Mouse (Mus musculus) granulocyte monocyte progenitor cell, adult 5-6 weeks (primary cell): Measurements from ENCODE around the gene Cd22. TPM values are rescaled to one million over a fixed set of nuclear protein-coding genes. Genes with fewer than 3 reads are reported as not detected.
"Not testable (repeated sequence)": the region's sequence is repeated elsewhere in the genome, so short reads cannot be mapped to it uniquely, and the experiment has no call there.

Source experiments
- ATAC-seq: replicated peaks from 2 replicates; pipeline ENCODE4 v1.8.0; 2016; ENCODE audit warnings: mild to moderate bottlenecking, moderate TSS enrichment, inconsistent platforms; ENCODE audit not compliant: poor library complexity, severe bottlenecking
- total RNA-seq, 2 experiments: library from RNA; stranded (forward) in 1 of 2; stranded (reverse) in 1 of 2; fragments of 200-712, 200-1000 nt in 1 of 2; fragments of >200 nt in 1 of 2; fragmentation: Nextera tagmentation in 1 of 2; gene quantifications; 2 replicates each; pipeline ENCODE4 v1.2.3; 2014 to 2017

Gene Cd22
- total RNA-seq, 2 experiments from 2014 or later, result not detected

DNA sequence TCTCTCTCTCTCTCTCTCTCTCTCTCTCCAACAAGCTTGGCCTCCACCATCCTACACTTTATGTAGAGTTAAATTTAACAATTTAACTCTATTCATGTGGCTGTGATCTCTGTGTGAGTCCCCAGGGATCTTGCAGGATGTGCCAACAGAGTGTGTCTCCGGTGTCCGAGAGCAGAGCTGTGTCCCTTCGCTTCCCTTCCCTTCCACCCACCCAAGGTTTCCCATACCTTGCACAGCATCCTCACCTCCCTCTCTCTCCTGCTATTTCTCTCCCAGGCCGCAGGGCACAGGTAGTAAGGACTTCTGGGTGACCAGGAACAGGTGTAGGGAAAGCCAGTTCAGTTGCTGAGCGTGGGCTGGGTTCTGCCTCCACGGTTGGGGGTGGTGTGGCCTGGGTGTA, 1.2 kb downstream of the Cd22 start:
- no peak for ATAC-seq

DNA sequence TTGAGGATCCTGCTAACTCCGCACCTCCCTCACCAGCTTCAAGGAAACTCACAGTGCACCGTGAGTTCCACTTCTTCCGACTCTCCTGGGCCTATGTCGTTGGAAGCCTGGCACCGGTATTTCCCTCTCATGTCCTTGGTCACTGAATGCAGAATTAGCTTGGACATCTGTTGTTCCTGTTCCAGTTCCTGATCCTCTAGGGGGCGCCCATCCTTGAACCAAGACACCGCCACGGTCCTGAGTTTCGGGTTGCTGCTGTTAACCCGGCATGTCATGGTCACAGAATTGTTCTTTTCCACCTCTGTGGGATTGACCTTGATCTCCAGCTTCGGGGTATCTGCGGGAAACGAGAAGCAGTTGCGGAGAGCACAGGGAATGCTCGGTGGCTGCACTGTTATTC, 7.1 kb downstream of the Cd22 start:
- peak; percentile 88 for ATAC-seq

DNA sequence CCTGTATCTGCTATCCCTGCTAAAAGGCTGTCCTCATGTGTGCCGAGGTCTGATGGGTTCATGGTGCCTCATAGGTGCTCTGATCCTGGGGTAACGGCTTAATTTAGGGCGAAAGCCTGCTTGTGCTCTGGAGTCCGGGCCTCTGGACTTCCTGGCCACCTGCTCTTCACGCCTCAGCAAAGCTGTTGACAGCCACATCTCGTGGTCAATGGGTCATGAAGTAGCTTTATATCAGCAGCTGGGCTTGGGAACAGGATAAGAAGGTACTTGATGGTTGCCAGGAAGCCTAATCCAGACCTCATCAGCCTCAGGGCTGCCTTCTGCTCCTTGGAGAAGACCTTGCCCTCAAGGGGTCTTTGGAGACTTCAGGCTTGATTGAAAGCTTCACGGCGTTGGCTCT, 16.8 kb downstream of the Cd22 start:
- no peak for ATAC-seq

DNA sequence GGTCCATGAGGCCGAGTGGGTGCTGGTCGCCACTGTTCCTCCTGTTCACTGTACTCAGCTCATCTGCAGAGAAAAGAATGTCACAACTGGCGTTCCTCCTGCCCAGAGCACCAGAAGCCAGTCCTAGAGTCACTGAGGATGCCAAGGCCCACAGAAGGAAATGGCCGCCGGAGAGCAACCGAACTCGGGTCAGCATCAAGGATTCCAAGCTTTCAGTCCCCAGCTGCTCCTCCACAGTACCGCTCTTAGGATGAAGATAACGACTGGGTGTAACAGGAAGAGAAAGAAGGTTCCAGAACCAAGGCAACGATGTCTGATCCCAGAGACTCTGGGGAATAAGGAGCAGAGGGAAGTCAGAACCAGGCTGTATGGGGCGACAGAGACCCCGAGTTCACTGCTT, 18.7 kb downstream of the Cd22 start, which contains the start of gene Ffar1:
Gene Ffar1 (minus strand): TSS at position 101 of the 400 bp plus-strand sequence.
- no peak for ATAC-seq

DNA sequence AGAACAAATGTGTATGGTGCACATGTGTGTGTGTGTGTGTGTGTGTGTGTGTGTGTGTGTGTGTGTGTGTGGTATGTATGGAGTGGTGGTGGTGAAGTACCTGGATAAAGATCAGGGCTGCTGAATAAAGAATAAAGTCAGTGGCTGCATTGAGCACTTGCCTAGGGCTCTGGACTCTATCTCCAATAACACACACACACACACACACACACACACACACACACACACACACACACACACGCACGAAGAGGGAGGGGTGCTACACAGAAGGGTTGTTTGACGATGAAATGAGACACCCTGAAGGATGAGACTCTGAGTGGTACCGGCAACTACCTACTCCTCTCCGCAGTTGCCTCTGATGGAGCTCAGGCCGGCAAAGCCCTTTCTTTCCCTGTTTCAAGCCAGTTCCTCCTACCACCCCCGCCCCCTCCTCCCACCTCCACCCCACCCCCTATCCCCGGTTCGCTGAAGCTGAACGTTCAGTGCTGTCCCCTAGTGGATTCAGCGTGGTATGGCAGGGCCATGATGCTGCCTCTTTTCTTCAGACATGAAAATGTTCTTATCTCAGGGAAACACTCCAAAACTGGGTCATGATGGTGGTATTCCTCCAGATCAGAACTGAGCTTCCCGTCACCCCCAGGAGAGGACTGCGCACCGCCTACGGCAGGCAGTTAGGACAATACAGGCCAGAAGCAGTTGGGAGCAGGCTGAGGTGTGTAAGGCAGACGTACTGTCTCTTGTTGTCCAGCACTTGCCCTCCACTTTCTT, 20.3 kb downstream of the Cd22 start:
- peak; percentile 90 for ATAC-seq

DNA sequence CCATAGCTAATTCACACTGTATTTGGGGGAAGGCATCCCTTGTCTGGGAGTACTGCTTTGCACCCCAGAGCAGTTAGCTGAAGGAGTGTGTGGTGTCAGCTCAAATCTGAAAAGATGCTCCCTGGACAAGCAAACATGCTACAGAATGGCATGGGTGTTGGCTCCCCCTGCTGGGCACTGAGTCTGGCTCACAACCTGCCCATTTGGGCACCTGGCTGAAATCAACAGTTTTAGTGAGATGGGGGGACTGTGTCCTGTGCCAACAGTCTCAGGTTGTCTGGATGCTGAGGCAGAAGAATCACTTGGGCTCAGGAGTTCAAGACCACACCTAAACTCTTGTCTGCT, 20.9 kb downstream of the Cd22 start:
- ATAC-seq, result peak; percentile 61

DNA sequence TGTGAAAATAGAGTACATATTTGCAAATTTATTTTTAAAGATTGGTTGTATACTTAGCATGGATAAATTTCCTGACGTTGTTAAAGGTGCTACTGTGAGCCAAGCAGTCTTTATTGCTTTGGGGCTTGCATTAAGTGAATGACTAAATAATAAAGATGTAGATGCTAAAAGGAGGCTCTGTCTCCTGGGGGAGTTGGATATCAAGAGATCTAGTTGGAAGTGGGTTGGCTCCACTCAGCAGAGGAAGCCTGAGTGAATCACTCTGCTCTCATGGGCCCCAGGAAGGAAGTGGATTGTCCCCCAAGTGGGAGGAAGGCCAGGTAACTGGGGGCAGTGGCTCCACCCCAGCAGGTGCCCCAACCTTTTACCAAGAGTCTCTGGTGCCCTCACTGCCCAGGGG, 22.4 kb downstream of the Cd22 start:
- ATAC-seq, result no peak

DNA sequence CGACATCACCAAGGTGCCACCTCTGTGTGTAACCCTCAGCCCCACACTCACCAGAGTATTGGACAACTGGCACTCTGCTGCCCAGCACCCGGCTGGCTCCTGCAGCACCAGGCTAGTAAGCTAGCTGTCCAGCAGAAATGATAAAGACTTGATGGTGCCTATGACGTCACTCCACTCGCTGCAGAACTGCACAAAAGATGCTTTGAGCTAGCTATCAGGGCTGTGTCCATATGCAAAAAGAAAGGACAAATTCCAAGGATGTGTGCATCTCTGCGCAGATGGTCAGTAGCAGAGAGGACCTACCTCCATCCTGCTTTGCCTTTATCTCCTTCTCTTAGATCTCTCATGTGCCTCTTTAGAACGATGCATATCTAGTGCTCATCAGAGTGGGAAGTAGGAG, 24.1 kb downstream of the Cd22 start, which contains the start of gene Ffar3:
Gene Ffar3 (minus strand): TSS at position 101 of the 400 bp plus-strand sequence.
- ATAC-seq, result no peak

DNA sequence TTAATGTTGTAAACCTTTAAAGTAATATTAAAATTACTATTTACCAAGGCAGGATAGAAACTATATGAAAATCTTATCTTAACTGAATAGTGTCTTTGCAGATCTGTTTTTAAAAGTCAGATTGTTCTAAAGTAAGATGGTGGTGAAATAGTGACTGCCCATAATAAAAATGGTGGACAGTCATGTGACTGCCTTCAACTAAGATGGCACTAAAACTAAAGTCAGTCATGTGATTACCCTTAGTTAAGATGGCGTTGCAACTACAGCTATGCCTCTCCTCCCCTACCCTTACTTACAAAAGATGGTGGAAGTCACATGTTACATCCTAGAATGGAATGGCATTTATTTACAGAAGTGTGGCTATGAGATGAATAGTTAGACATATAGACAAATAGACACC, 28.7 kb downstream of the Cd22 start:
- ATAC-seq, result no peak

DNA sequence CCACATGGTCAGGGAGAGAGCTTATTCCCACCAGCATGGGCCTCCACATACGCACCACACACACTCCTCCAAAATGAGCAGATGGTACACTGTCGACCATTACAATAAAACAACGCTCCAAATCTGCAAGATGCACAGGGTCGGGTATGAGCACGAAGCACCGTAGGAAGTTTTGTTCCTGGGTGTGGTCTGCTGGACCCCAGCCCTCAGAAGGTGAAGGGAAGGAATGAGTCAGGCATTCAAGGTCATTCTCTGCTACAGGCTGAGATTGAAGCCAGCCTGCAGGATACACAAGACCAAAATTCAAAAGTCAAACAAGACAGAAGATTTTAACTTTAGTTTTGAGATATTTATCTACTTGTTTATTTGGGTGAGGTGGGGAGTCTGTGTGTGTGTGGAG, 32.2 kb downstream of the Cd22 start:
- ATAC-seq, result no peak

DNA sequence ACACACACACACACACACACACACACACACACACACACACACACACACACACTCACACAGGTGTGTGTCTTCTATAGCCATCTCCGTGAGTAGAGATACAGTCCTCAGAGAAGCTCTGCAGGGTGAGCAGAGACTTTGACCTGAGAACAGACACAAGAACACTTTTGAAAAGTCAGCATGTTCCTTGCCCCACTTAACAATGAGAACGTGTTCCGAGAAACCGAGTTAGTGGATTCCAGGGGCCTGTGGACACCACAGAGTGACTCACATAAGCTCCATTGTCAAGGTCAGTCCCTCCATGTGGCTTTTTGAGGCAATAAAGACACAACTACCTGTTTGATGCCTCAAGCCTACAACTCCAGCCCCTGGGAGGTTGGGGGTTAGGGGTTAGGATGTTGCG, 32.8 kb downstream of the Cd22 start:
- ATAC-seq, result no peak

DNA sequence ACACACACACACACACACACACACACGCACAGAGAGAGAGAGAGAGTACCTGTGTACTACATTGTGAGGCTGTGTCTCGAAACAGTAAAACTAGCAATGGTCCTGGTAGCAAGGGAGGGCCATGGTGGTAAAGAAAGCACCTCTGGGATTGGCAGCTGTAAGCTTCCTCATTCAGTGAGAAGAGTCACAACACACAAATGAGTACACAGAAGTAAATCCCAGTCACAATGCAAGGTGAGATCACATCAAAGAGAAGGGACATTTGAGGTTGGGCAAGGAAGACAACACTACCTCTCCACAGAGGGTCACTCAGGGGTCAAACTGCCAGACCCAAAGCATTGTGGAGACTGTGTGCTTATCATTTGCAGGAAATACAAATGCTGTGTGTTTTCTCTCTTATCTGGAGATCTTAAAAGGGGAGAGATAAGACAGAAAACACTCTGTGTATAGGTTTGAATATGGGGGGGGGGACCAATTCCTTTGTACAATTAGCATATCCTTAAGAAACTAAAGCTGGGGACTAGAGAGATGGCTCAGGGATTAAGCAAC, 33.6 kb downstream of the Cd22 start:
- ATAC-seq, result peak; percentile 25; the same call in 1 of the 2 replicates

DNA sequence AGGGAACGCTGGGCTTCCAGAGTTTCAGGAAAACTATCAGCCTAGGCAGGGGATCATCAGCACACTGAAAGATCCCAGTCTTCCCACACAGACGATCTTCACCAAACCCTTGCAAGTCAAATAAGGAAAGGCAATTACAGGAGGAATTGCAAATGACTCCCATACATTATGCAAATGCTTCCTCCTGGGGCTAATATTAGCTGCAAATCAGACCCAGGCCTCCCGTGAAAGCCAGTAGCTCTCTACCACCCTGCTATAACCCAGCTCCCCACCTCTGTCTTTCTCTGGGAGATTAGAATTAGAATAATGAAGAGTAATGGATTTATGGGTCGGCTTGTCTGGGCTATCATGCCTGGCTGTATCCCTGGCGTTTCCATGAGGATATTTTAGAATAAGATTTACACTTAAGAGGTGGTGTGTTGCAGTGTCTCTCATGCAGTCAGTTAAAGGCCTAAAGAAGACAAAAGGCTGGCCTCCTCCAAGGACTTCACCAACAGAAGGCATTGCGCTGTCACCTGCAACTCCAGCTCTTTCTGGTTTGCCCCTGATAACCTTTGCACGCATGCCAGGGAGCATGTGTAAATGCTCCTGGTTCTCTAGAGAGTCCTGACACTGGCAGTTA, 35.4 kb downstream of the Cd22 start:
- ATAC-seq, result no peak

DNA sequence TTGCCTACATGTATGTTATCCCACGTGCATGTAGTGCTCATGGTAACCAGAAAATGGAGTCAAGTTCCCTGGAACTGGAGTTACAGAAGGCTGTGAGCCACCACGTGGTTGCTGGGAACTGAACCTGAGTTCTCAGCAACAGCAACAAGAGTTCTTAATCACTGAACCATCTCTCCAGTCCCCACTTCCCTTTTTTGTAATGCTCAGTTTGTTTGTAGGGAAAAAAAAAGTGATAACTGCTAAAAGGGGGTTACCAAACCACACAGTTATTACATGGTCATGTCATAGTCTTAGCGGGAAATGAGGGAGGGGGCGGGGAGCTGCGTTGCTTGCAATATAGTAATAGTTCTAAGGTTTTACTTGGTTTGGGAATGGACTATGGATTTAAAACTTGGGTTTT, 38.0 kb downstream of the Cd22 start:
- ATAC-seq, result peak; percentile 92

DNA sequence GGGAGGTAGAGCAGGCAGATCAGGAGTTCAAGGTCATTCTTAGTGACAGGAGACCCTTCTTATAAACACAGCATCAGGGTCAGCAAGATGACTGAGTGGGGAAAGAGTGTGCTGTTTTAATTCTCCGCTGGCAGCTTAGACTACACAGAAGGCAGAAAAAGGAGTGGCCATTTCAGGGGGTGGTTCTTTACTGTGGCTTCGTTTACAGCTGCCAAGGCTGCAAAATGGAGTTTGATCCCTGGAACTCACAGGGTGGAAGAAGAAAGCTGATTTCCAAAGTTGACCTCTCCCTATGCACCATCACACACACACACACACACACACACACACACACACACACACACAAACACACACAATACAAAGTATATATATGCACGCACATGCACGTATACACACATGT, 38.8 kb downstream of the Cd22 start:
- no peak for ATAC-seq

DNA sequence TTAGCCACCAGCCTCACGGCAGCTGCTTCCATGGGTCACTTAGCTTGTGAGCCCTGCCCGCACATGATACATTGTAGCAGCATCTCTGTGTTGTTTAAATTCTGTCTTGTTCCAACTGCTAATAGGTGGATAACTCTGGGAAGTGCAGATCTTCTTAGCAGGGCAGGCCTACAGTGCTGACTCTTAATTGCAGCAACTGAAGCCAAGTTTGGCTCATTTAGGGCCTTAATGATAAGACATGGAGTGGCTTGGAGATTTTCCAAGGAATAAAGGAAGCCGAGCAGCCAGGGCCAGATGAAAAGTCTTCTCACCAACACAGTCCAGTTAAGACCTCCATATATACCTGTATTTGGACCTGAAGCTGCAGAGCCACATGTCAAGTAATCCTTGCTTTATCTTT, 39.8 kb downstream of the Cd22 start:
- no peak for ATAC-seq

DNA sequence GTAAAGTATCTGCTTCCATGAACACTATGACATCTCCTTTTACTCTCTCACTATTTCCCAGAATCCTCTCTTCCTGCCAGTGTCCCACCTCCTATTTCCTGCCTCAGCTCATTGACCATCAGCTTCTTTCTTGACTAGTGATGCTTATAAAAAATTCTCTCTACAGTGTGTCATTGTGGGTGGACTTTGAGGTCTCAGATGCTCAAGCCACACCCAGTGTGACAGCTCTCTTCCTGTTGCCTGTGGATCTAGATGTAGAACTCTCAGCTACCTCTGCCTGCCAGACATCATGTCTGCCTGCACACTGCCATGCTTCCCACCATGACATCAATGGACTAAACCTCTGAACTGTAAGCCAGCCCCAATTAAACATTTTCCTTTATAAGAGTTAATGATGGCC, 42.9 kb downstream of the Cd22 start:
- no peak for ATAC-seq

DNA sequence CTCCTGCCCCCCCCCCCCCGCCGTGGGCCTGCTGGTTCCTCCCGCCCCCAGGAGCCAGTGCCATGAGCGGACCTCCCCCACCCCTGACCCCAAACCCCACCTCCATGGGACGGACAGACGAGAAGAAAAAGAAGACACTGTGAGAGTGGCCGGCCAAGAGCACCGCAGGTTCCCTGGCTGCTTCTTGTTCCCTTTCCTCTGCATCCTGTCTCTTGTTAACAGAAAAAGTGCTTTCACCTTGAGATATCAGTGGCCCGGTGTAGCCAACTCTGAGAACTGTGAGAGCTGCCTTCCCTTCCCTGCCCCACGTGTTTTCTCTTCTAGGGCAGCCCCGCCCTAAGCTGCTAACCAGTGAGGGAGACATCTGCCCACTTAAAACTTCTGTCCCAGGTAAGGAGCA, 47.5 kb downstream of the Cd22 start:
- peak; percentile 31; the same call in 1 of the 2 replicates for ATAC-seq

DNA sequence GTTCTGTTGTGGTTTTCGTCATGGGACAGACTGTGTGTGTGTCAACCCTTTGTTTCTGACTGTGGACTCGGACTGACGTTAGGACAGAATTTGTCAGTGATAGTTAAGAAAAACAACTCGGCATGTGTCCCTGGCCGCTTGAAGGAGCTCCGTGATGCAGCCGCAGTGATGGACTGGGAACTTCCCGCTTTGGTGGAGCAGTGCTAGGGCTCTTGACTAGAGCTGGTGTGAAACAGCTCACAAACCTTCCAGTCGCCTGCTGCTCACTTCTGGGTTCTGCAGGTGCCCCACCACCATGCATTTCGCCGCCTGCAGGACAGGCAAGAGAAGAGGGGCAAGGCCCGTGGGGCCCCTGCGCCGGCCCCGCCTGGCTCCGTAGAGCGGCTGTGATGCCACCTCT, 47.9 kb downstream of the Cd22 start:
- ATAC-seq, result peak; percentile 82

DNA sequence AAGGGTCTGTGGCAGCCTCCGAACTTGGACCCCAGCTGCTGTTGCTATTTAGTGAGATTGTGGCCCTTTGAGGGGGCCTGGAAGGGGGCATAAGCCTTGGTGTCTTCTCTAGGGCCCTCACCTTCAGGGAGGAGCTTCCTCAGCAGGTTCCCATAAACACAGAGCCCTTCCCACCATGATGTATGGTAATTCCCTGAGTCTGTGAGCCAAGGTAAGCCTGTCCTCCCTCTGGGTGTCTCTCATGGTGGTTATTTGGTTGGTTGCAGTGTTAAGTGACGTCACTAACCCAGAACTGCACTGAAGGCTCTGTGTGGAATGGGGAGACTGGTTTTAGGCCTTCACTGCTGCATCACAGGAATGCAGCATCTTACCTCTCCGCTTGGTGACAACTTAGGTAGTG, 50.7 kb downstream of the Cd22 start:
- ATAC-seq, result no peak

DNA sequence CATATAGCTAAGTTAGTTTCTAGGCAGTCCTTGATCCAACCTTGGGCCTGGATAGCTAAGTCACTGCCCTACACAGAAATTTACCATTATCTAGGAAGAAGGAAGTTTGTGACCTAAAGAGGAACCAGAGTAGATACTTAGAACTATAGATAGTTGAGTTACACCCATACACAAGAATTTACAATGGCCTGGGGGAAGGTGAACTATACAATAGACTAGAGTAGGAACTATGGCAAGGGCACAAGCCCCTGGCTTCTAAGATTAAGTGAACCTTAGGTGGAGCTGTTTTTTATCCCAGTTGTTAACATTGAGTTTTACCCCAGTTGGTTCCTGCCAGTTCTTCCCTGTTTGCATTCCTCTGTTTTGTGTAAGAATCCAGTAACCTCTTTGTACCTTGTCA, 51.3 kb downstream of the Cd22 start:
- not testable (repeated sequence) for ATAC-seq

DNA sequence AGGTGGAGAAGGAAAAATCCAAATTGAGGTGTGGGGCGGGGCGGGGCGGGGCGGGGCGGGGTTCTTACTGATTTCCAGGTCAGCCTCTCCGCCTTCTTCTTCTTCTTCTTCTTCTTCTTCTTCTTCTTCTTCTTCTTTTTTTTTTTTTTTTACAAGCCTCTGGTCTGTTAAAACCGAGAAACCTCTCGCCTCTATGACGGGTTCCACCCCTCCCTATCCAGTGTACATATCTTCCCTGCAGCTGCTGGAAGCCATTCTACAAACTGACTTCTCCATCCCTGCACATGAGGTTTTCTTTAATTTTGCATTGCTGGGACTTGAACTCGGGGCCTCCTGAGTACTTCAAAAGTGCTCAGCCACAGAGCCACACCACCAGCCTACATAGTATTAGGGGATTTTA, 53.5 kb downstream of the Cd22 start:
- no peak for ATAC-seq
